Mouse (Mus musculus): ENCODE data around the gene Fam13a. TPM values are rescaled to one million over a fixed set of nuclear protein-coding genes. Genes with fewer than 3 reads are reported as not detected.

Fam13a gene
- total and polyA plus RNA-seq, 3 experiments: 0.33 TPM; not detected in 2

GRCm38 (mm10) chr6:59014088-59014759 lies 10.1 kb downstream of the Fam13a start:
- ATAC-seq (ENCODE audit: extremely low read depth, insufficient number of reproducible peaks, low FRiP score, poor library complexity, severe bottlenecking): no peak
- H3K36me3 ChIP-seq (replicated peaks): no peaks in the 10 kb centered on the region
- no peaks in the 10 kb centered on the region for H3K4me1 ChIP-seq (ENCODE audit: insufficient read depth, low read depth, low read length)
- TF ChIP-seq TAL1 (conservative IDR thresholded peaks at IDR 0.05; ENCODE audit: low read depth, low read length) (no peak), POLR2AphosphoS5 (IDR thresholded peaks at IDR 0.05; ENCODE audit: insufficient replicate concordance, low read depth, low read length) (no peak), CTCF (IDR thresholded peaks at IDR 0.05; ENCODE audit: low read depth, low read length) (no peak), GATA1 (IDR thresholded peaks at IDR 0.05; ENCODE audit: borderline replicate concordance, low read length) (no peak), GATA2 (IDR thresholded peaks at IDR 0.05; ENCODE audit: borderline replicate concordance, low read depth, low read length) (no peak)
- no peaks in the 10 kb centered on the region for H3K27me3 ChIP-seq (ENCODE audit: insufficient read depth, low read length)
- no peaks in the 10 kb centered on the region for H3K9me3 ChIP-seq (replicated peaks)
- no peak overlapping the region for H3K4me3 ChIP-seq (ENCODE audit: low read depth, low read length)
- DNase-seq (ENCODE audit: low spot score): no peak

GRCm38 (mm10) chr6:59010792-59011191 lies 13.6 kb downstream of the Fam13a start:
- Histone ChIP-seq H3K9me3 (replicated peaks) (no peaks in the 10 kb centered on the region), H3K27me3 (ENCODE audit: insufficient read depth, low read length) (no peaks in the 10 kb centered on the region)

GRCm38 (mm10) chr6:59004630-59005029 lies 19.7 kb downstream of the Fam13a start:
- no peaks in the 10 kb centered on the region for H3K27me3 ChIP-seq (ENCODE audit: insufficient read depth, low read length)
- H3K4me1 ChIP-seq (ENCODE audit: insufficient read depth, low read depth, low read length): no peaks in the 10 kb centered on the region
- ATAC-seq (ENCODE audit: extremely low read depth, insufficient number of reproducible peaks, low FRiP score, poor library complexity, severe bottlenecking) (no peak), DNase-seq (ENCODE audit: low spot score) (no peak)
- no peaks in the 10 kb centered on the region for H3K36me3 ChIP-seq (replicated peaks)
- H3K4me3 ChIP-seq (ENCODE audit: low read depth, low read length): no peak overlapping the region
- TF ChIP-seq POLR2AphosphoS5 (IDR thresholded peaks at IDR 0.05; ENCODE audit: insufficient replicate concordance, low read depth, low read length): no peak
- TF ChIP-seq GATA2 (IDR thresholded peaks at IDR 0.05; ENCODE audit: borderline replicate concordance, low read depth, low read length): no peak
- TF ChIP-seq CTCF (IDR thresholded peaks at IDR 0.05; ENCODE audit: low read depth, low read length): no peak
- no peak for TF ChIP-seq TAL1 (conservative IDR thresholded peaks at IDR 0.05; ENCODE audit: low read depth, low read length)
- no peak for TF ChIP-seq GATA1 (IDR thresholded peaks at IDR 0.05; ENCODE audit: borderline replicate concordance, low read length)
- no peaks in the 10 kb centered on the region for H3K9me3 ChIP-seq (replicated peaks)

More at GRCm38 (mm10) chr6:59010792-59011191, 13.6 kb downstream of the Fam13a start:
- Histone ChIP-seq H3K36me3 (replicated peaks) (no peaks in the 10 kb centered on the region), H3K4me1 (ENCODE audit: insufficient read depth, low read depth, low read length) (no peaks in the 10 kb centered on the region), H3K4me3 (ENCODE audit: low read depth, low read length) (no peak overlapping the region)
- DNase-seq (ENCODE audit: low spot score) (no peak), ATAC-seq (ENCODE audit: extremely low read depth, insufficient number of reproducible peaks, low FRiP score, poor library complexity, severe bottlenecking) (no peak)
- TF ChIP-seq TAL1 (conservative IDR thresholded peaks at IDR 0.05; ENCODE audit: low read depth, low read length): no peak
- TF ChIP-seq POLR2AphosphoS5 (IDR thresholded peaks at IDR 0.05; ENCODE audit: insufficient replicate concordance, low read depth, low read length): no peak
- TF ChIP-seq CTCF (IDR thresholded peaks at IDR 0.05; ENCODE audit: low read depth, low read length): no peak
- TF ChIP-seq GATA2 (IDR thresholded peaks at IDR 0.05; ENCODE audit: borderline replicate concordance, low read depth, low read length): no peak
- no peak for TF ChIP-seq GATA1 (IDR thresholded peaks at IDR 0.05; ENCODE audit: borderline replicate concordance, low read length)

- Histone ChIP-seq H3K36me3 (replicated peaks) (no peaks in the 10 kb centered on the region), H3K4me3 (ENCODE audit: low read depth, low read length) (no peak overlapping the region), H3K9me3 (replicated peaks) (no peaks in the 10 kb centered on the region), H3K27me3 (ENCODE audit: insufficient read depth, low read length) (no peaks in the 10 kb centered on the region), H3K4me1 (ENCODE audit: insufficient read depth, low read depth, low read length) (no peaks in the 10 kb centered on the region)
- DNase-seq (ENCODE audit: low spot score): no peak
- TF ChIP-seq GATA1 (IDR thresholded peaks at IDR 0.05; ENCODE audit: borderline replicate concordance, low read length) (no peak), POLR2AphosphoS5 (IDR thresholded peaks at IDR 0.05; ENCODE audit: insufficient replicate concordance, low read depth, low read length) (no peak)
- ATAC-seq (ENCODE audit: extremely low read depth, insufficient number of reproducible peaks, low FRiP score, poor library complexity, severe bottlenecking): no peak
Measured at GRCm38 (mm10) chr6:58999044-58999453, 25.3 kb downstream of the Fam13a start.

GRCm38 (mm10) chr6:58998528-58998927 lies 25.8 kb downstream of the Fam13a start:
- H3K27me3 ChIP-seq (ENCODE audit: insufficient read depth, low read length): no peaks in the 10 kb centered on the region
- no peaks in the 10 kb centered on the region for H3K9me3 ChIP-seq (replicated peaks)
- no peak for ATAC-seq (ENCODE audit: extremely low read depth, insufficient number of reproducible peaks, low FRiP score, poor library complexity, severe bottlenecking)
- H3K4me3 ChIP-seq (ENCODE audit: low read depth, low read length): no peak overlapping the region
- no peaks in the 10 kb centered on the region for H3K4me1 ChIP-seq (ENCODE audit: insufficient read depth, low read depth, low read length)
- no peak for DNase-seq (ENCODE audit: low spot score)
- H3K36me3 ChIP-seq (replicated peaks): no peaks in the 10 kb centered on the region
- no peak for TF ChIP-seq CTCF (IDR thresholded peaks at IDR 0.05; ENCODE audit: low read depth, low read length)
- no peak for TF ChIP-seq GATA2 (IDR thresholded peaks at IDR 0.05; ENCODE audit: borderline replicate concordance, low read depth, low read length)
- TF ChIP-seq GATA1 (IDR thresholded peaks at IDR 0.05; ENCODE audit: borderline replicate concordance, low read length): no peak
- no peak for TF ChIP-seq POLR2AphosphoS5 (IDR thresholded peaks at IDR 0.05; ENCODE audit: insufficient replicate concordance, low read depth, low read length)
- TF ChIP-seq TAL1 (conservative IDR thresholded peaks at IDR 0.05; ENCODE audit: low read depth, low read length): no peak

GRCm38 (mm10) chr6:58989149-58989548 lies 35.2 kb downstream of the Fam13a start:
- Histone ChIP-seq H3K4me3 (ENCODE audit: low read depth, low read length) (no peak overlapping the region), H3K9me3 (replicated peaks) (no peaks in the 10 kb centered on the region), H3K27me3 (ENCODE audit: insufficient read depth, low read length) (no peaks in the 10 kb centered on the region), H3K4me1 (ENCODE audit: insufficient read depth, low read depth, low read length) (no peaks in the 10 kb centered on the region), H3K36me3 (replicated peaks) (no peaks in the 10 kb centered on the region)
- no peak for TF ChIP-seq TAL1 (conservative IDR thresholded peaks at IDR 0.05; ENCODE audit: low read depth, low read length)
- TF ChIP-seq GATA2 (IDR thresholded peaks at IDR 0.05; ENCODE audit: borderline replicate concordance, low read depth, low read length): no peak
- TF ChIP-seq GATA1 (IDR thresholded peaks at IDR 0.05; ENCODE audit: borderline replicate concordance, low read length): no peak
- no peak for TF ChIP-seq CTCF (IDR thresholded peaks at IDR 0.05; ENCODE audit: low read depth, low read length)
- ATAC-seq (ENCODE audit: extremely low read depth, insufficient number of reproducible peaks, low FRiP score, poor library complexity, severe bottlenecking): no peak
- no peak for DNase-seq (ENCODE audit: low spot score)
